Mouse (Mus musculus): ENCODE results near the gene Stk33.
"Not testable (repeated sequence)": the region's sequence is repeated elsewhere in the genome, so short reads cannot be mapped to it uniquely, and the experiment has no call there.

Gene Stk33

DNA sequence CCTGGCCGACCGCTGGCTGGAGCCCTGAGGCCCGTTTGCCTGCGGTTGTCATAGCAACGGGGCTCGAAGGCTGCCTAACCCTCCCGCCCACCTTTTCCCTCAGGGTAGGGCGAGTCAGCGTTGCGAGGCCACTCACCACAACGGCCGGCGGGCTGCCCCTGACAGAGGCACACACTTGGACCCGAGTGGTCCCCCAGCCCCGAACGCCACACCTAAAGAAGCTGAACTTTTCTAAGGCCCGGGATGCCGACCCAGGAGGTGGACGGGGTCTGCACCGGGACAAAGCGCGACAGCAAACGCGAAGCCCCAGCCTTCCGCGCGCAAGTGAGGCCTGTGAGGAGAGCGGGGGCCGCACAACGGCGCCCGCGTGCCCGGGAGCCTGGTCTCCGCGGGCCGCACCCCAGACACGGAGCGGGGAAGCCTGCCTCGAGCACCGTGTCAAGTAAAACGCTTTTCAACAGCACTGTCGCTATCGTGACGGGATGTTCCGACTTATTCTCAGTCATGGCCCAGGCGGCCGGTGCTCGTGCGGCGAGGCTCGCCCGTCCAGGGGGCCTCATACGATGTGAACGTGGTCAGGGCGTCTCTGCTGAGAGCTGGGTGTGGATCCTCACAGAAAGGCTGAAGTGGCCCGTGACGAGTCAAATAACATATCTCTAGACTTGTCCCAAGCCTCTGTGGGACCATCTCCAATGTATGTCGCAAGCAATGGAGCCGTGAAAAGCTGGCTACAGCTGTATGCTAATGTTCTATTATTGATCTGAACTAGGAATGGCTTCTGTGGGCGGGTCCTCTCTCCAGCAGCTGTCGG lies at the start of gene Stk33:
Stk33 (minus strand) TSS at position 301 of the 811 bp plus-strand sequence.
- no peak for DNase-seq

DNA sequence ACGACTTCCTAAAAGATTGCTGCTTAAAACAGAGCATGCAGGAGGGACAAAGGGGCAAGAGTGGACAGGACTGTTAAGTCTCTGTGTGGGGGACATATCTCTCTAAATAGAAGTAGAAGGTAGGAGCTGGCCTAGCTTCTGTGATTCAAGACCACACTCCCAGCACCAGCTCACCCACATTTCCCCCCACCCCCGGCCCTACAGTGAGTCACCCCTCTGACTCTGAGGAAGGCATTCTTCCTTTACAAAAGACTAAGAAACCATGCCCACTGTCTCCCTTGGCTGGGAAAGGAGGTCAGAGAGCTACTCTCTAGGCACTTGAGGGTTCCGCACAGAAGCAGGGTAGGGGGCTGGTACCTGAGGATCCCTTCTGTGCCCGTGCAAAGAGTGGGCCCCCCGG lies 45.3 kb upstream of the Stk33 start:
- DNase-seq: no peak

DNA sequence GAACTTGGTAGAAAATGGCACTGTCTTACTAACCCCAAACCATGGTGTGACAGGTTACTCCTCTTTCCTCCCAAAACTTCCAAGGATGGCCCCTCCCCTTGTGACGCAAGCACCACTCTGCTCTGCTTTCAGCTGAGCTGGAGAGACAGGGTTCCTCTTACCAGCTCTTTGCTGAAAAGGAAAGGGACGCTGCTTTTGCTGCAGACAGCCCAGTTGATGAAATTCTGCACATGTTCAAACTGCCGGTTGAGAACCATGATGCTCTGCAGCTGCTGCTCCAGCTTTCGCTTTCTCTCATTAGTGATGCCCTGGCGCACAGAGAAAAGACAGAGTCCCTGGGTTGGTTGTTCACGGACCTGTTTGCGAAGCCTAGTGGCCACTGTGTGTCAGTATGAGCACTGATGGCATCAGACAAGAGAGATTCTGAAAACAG lies 41.9 kb upstream of the Stk33 start:
- peak in 1 of 2 experiments; percentile 8 for DNase-seq

DNA sequence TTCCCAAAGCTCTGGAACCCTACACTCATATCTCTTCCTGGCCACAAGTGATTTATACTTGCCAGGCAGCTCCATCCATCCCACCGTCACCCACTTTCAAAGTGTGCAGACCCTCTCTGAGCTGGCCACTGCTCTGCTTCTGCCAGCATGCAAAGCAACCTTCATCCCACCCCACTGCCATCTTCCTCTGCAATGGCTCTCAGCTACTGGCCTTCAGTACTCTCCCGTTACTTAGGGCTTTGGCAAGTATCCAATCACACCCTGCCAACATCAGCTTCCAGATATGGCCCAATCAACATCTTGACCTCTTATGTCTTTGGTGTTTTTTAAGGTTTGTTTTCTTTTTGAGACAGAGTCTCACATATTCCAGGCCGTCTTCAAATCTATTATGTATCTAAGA lies 39.0 kb upstream of the Stk33 start:
- DNase-seq: no peak

DNA sequence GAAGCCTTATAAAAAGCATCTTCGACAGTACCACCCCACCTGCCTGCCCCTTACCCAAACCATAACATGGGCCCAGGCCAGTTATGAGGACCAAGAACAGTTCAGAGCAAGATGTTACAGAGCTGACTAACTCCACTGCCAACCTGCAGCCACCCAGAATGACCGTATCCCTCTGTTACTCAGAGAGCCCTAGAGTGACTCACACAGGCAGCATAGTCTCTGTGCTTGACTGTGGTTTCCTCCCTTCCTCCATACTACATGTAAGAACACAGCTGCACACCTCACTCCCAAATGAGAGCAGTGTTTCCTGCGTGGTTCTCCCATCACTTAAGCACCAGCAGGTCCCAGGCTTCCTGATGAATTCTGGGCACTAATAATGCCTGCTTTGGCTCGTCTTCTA lies 31.8 kb upstream of the Stk33 start:
- DNase-seq: no peak

DNA sequence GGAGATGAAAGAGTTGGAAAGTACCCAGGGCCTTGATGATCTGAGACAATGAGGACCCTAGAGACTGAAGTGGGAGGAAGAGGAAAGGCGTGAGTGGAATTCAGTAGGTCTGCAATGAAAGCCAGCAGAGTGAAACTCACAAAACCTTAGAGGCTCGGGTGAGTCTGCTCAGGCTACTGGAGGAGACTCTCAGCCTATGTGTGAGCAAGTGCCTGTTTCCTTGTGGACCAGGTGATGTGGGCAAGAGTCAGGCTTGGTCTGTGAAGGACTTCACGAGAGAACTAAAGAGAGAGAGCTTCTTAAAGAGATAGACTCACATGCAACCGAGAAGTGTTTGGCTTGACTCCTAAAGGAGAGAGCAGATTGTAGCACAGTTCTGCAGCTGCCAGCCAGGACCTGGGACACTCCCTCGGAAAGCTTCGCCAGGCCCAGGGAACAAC lies 29.4 kb upstream of the Stk33 start:
- no peak for DNase-seq

DNA sequence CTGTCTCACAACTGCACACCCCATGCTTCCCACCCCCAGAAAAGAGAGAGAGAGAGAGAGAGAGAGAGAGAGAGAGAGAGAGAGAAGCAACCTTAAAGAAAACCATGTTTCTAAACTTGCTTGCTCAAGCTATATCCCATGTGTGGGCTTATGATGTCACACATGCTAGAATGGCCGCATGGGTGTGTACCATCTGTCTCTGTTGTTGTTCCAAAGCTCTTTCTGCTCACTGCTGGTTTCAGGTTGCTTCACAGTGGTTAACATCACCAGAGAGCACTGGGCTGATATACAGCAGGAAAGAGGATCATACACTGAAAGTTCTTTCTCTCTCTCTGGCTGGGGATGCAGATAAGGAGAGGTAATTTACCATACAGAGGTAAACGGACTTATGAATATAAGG lies 28.7 kb upstream of the Stk33 start:
- DNase-seq: no peak

DNA sequence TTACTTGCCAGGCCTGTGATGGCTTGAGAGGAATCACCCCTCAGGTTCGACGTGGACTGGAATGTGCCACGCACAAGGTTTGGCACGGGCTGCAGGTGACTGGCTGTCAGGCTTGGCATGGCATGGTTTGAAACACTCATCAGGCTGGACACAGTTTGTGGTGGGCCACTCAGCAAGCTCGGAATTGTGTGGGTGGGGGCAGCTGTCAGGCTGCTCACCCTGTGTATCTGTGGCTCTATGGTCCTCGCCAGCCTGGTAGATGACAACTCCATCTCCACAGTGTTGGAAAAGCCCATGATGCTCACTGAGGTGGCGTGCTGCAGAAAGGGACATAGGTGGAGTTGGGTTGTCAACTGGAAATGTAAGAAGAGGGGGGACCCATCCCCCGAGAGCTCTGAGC lies 21.8 kb upstream of the Stk33 start:
- no peak for DNase-seq

DNA sequence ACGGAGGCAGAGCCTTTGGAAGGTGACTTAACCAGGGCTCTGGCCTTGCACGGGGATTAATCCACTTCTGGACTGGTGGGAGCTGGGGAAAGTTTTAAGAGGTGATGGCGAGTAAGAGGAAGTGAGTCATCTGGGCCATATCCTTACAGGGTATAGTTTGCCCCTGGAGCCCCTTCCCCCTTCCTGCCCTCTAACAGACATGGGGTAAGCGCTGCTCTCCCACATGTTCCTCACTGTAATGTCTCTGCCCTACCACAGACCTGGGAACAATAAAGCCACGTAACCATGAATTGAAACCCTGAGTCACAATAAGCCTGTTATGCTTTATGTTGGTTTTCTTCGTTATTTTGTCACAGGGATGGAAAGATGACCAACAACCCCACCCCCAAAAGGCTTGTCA lies 17.7 kb upstream of the Stk33 start:
- DNase-seq: no peak

DNA sequence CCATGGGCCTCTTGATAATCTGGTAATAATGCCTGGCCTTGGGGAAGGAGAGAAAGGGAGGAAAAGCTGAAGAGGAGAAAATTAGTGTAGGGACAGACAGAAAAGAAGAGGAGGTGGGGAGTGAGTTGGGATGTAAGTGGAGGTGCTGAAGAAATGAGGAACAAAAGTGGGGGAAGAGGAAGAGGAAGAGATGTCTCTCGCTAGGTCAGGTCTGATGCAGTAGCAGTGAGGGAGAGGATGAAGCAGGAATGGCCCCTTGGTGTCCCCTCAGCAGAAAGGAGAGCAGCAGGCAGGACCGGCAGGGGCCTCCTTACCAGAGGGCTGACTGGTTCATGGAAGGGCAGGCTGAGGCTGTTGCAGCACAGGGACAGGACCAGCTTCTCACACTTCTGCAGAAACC lies 16.9 kb upstream of the Stk33 start:
- no peak for DNase-seq

DNA sequence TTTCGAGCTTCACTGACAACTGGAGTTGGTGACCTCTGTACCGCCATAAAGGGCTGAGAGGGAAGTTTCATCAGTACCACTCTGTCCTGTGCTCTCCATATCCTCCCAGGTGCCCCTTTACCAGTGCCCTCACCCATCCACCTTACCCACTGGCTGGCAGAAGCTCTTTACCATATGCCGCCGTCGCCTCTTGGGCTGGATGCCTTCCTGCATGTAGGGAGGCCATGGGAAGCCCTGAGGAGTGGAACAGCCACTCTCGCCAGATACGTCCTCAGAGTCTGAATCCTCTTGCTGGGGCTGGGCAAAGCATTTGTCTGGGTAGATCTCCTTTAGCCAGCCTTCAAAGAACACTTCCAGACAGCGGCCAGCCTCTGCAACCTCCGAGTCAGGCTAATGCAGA lies 16.0 kb upstream of the Stk33 start:
- DNase-seq: no peak

DNA sequence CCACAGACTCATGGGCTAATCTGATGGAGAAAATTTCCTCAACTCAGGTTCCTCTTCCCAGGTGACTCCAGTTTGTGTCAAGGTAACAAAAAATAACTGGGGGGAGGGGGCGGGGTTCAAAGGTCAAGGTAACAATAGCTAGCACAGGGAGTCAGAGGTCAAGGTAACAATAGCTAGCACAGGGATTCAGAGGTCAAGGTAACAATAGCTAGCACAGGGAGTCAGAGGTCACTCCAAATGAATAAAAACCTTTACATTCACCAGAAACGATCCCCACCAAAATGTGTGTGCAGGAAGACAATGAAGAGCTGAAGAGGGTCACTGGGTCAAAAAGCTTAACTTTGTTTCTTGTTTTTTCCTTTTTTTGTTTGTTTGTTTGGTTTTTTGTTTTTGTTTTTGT lies 9.2 kb upstream of the Stk33 start:
- no peak for DNase-seq

DNA sequence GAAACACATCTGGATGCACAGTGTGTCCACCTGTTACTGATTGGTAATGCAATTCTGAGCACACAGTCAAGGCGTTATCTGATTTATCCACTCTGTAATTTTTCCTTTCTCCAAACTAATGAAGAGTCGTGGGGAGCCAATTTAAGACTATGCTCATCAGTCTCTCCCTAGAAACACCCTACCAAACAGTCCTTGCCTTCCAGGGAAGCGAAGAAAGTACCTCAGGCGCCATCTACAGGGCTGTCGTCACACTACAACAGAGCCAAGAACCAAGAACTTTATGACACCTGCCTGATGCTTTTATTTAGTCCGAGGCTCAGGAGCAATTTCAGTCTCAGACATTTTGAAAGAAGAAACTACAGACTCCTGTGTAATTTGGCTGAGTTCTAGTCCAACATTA lies 6.1 kb upstream of the Stk33 start:
- DNase-seq: peak in 1 of 2 experiments; percentile 58

DNA sequence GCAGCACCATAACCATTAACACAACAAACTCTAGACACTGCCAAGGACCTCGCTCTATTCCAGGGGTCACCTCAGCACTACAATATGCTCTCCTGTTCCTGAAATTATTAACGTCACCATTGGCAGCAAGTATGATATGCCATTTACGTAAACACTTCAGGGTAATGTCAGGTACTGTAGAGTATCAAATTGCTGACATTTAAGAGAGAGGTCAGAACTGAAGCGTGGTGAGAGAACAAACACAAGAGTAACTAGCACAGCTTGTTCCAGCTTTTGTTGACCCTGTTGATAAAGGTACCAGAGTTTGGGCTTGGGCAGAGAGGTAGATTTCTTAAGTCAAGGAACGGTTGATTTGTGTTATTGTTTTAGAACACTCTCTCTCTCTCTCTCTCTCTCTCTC lies 3.9 kb upstream of the Stk33 start:
- DNase-seq: no peak

DNA sequence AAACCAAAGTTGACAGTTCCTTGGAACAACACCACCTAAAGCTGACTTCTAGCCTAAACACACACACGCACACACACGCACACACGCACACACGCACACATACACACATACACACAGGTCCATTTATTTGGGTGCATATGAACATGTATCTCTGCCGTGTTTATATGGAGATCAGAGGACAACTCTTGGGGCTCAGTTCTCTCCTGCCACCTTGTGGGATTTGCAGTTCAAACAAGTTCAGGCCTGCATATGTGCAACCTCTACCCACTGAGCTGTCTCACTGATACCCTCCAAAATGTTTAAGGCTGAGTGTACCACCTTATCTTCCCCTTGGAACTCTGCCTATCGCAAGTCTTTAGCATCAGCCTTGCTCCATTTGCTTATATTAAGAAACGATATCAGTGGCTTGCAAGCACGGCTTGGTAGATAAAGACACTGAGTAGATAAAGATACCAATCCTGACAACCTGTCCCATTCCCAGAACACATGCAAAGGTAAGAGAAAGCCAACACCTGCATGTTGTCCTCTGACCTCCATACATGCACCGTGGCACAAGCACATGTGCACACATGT lies 1.9 kb upstream of the Stk33 start:
- DNase-seq: no peak

DNA sequence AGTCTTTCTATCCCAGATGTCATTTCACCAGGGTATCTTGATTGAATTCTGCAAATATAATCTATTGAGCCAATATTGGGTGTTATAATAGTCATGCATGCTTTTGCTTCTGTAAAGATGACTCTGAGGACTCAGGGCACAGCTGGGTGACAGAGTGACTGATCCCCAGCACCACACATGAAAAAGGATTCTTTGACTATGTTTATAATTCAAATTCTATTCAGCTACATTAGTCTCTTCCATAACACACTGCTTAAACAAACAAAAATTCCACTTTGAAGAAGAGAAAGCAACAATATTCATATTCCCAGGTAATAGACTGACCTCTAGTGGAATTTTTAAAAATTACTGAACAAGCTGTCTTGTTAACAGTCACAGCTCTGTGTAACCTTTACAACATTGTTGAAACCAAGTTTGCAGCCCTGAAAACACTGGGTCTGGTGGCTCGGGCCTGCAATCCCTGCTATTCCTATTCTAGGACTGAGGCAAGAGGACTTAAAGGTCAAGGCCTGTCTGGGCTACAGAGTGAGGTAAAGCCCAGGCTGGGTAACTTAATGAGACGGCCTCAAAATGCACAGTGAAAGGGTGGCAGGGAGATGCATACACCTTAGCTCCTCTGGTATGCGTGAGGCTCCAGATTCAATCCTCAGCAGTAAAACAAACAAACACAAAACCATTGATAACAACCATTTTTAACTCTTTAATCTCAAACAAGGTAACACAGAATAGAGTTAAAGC lies 14.3 kb downstream of the Stk33 start:
- DNase-seq: no peak

DNA sequence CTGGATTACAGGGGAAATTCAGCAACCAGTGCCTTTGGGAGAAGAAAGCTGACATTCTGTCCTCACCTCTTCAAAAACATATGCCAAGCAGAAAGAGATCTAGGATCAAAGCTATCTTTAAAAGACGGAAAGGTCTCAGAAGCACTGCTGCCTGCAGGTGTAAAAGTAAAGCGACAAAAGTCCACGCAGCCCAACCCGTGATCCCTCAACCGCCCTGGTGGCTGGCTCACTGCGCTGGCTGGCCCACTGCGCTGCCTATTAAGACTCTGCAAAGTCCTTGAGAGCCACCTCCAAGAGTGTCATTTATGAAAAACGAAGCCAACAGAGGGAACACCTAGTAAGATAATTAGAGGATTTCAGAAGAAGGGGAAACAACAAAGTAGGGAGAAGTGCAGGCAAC lies 16.1 kb downstream of the Stk33 start:
- DNase-seq: no peak

DNA sequence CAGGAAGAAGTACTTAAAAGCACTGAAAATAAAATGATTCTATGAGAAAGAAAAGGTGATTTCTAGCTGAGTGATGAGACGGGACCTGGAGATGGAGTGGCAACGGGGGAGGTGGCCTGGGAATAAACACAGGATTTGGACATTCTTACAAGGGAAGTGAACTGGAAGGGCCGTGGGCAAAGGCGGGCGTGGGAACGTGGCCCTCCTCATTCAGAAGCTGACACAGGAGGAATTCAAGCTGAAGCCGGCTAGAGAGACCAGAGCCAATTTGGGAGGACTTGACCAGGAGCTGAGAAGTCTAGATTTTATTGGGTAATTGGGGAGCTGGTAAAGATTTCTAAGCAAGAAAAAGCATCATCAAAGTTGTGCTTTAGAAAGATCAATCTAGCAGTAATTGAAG lies 33.4 kb downstream of the Stk33 start:
- no peak for DNase-seq

DNA sequence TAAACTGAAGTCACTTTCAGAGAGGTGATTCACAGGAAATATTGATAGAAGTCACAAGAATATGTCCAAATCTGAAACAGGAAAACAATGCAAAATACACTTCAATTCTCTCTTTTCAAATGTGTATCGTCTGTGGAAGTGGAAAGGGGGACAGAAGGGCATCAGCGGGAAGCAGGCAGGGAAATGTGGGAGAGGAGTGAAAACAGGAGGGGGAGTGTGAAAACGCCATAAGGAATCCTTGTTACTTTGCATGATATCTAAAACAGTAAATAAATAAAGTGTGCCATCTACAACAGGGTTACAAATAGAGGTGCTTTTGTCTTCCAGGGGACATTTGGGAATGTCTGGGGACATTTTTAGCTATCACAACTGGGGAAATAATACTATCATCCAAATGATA lies 39.6 kb downstream of the Stk33 start:
- DNase-seq: no peak

DNA sequence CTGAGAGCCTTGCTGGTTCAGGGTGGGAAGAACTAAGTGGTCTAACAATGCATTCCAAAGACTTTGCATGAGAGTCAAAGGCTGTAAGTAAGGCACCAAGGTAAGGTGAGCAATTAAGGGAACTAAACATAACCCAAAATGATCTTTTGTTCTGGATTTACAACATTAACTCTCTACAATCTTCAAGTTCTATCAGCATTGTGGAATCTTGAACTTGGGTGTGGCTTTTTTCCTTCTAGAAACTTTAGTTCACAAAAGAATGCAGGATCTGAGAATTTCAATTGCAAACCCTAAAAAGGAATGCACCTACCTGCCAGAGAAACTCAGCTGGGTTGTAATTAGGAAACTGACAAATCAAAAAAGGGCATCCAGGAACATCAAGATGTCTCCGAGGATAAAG lies 57.8 kb downstream of the Stk33 start:
- DNase-seq: no peak

DNA sequence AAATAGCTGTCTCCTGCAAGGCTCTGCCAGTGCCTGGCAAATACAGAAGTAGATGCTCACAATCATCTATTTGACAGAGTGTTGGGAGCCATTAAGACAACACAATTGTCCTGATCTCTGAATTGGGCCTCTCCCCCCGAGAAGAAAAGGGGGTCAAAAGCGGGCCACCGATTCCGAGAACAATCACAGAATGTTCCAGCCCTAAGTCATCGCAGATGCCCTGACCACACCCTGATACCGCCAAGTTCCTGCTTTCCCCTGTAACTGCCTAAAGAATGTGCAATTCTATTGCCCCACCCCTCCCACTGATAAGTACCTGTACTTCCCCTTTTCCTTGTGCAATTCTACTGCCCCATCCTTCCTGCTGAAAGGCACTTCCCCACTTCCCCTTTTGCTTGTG lies 65.3 kb downstream of the Stk33 start:
- not testable (repeated sequence) for DNase-seq

DNA sequence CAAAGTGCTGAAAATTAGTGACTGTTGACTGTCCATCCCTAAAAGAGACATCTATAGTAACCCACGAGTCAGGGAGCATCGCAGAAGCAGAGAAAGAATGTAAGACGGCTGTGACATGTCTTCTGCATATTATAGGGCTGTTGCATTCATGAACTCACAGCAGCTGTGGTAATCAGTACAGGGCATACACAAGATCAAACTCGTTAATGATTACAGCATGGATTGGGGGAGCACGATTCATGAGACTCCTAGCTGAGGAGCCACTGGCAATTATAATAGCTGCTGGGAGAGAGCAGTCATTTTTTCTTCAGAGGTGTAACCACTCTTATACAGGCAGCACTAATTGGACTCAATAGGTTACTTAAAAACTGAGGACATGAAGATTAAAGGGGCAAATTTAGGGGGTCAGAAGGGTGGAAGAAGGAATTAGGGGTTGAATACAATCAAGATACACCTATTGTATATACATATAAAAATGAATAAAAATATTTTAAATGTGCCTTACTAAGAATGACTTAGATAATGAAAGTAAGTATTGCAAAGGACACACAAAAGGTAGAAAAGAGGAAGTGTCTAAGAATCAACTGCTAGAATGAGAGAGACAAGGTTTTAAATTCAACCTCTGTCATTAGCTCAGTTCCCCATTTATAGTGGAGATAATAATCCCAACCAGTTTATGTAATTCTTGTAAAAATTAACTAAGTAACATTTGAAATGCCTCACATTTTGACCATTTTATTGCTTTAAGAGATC lies 80.3 kb downstream of the Stk33 start:
- no peak for DNase-seq

DNA sequence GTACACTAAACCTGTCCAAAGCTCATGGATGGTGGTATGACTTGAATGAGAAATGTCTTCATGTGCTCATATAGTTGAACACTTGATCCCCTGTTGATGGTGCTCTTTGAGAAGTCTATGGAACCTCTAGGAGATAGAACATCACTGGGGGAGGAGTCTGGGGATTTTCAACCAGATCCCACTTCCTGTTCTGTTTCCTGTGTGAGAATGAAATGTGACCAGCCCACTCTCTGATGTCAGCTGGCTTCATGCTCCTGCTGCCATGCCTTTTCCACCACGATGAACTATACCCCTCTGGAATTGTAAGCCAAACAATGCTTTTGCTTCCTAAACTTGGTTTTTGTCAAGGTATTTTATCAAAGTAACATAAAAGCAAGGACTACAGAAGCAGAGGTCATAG lies 81.0 kb downstream of the Stk33 start:
- no peak for DNase-seq

Measured in kidney, postnatal 25 days (tissue).